ENCODE assay signal across 2 mouse cellular contexts in the genomic region with DNA sequence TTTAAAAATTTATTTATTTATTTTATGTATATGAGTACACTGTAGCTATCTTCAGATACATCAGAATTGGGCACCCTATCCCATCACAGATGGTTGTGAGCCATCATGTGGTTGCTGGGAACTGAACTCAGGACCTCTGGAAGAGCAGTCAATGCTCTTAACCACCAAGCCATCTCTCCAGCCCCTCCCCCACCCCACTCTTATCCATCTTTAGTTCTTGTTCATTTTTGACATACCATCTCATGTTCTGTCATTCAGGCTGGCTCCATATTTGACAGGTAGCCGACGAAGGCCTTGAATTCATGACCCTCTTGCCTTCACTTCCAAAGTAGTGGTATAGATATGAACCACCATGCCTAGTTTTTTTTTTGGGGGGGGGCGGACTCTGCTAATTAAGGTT.
TF ChIP-seq lines count a peak whose summit lies in the region.

No protein-coding gene starts in this region.

TF ChIP-seq in CH12.LX, 34 proteins besides CTCF, POLR2A, EP300 and RAD21:
- TF ChIP-seq TBP (conservative IDR thresholded peaks at IDR 0.05; ENCODE audit: low read depth, low read length), result 0 out of 2 replicates have a peak, but pooled peaks have one; percentile 45
TF ChIP-seq in CH12.LX: peak in this region for 1; not testable (repeated sequence) for 33.

TF ChIP-seq in MEL, 35 proteins besides CTCF, POLR2A, EP300 and RAD21:
- TF ChIP-seq TCF12 (IDR thresholded peaks at IDR 0.05; ENCODE audit: low read depth, low read length) (0 out of 2 replicates have a peak, but pooled peaks have one; percentile 9), TBP (IDR thresholded peaks at IDR 0.05; ENCODE audit: low read depth, low read length) (peak; percentile 95)
